Mouse (Mus musculus) cerebellum, adult 2 months (tissue): ENCODE results near the gene Smc5. TPM values are rescaled to one million over a fixed set of nuclear protein-coding genes. Genes with fewer than 3 reads are reported as not detected.

Experiments
- DNase-seq, 2 experiments: peaks; one replicate each; pipeline ENCODE4 v3.0.0; 2021
- H3K27ac ChIP-seq: fragments of 200-500 bp; 2 replicates; pipeline ENCODE4 v1.5.1; 2012; ENCODE audit warnings: low read length, control low read depth, inconsistent platforms; ENCODE audit not compliant: insufficient read depth
- H3K27me3 ChIP-seq: fragments of 200-500 bp; 2 replicates; pipeline ENCODE4 v1.6.1; 2012; ENCODE audit warnings: inconsistent platforms, mild to moderate bottlenecking, low read length, moderate library complexity; ENCODE audit not compliant: control insufficient read depth, insufficient read depth
- H3K4me1 ChIP-seq: fragments of 200-500 bp; 2 replicates; pipeline ENCODE4 v1.6.1; 2011; ENCODE audit warnings: low read length; ENCODE audit not compliant: control insufficient read depth, insufficient read depth
- H3K4me3 ChIP-seq: fragments of 200-500 bp; replicated peaks from 2 replicates; pipeline ENCODE3; 2011; ENCODE audit warnings: mild to moderate bottlenecking, low read depth, low read length, control low read depth; ENCODE audit not compliant: insufficient read depth
- CTCF ChIP-seq: fragments of 200-500 bp; IDR thresholded peaks from 2 replicates; pipeline ENCODE4 v1.5.1; 2011; ENCODE audit warnings: low read depth, mild to moderate bottlenecking, control low read depth, low read length, moderate library complexity, borderline replicate concordance; ENCODE audit not compliant: insufficient read depth
- POLR2A ChIP-seq: fragments of 200-500 bp; IDR thresholded peaks from 2 replicates; pipeline ENCODE4 v1.6.1; 2011; ENCODE audit warnings: low read length, control low read depth, borderline replicate concordance; ENCODE audit not compliant: insufficient read depth
- WGBS: fragments of 180-500 bp; shearing (Covaris S2); methylation state at CpG from one replicate; pipeline ENCODE4 v1.1.7; 2018; 5-methylcytosine and 5-hydroxymethylcytosine counted together
- polyA plus RNA-seq: library from polyadenylated mRNA; depleted of rRNA; stranded (reverse); fragments of >200 nt; gene quantifications from 2 replicates; pipeline ENCODE4 v1.2.3, GENCODE M21; 2012; rRNA removed

Gene Smc5
- polyA plus RNA-seq = 29.7 and 32.7 TPM in 2 replicates

GRCm38 (mm10) chr19:23273355-23274053 is at the start of gene Smc5:
TSS of gene Smc5 (minus strand) at chr19:23273897.
- Histone ChIP-seq H3K27ac (no peak within 1 kb of the TSS; the same call in 1 of the 2 replicates), H3K4me3 (peak within 1 kb of the TSS; percentile 81), H3K27me3 (no peaks in the 10 kb centered on the region), H3K4me1 (no peaks in the 10 kb centered on the region)
- peak; percentile 89 to 92 for DNase-seq
- WGBS = under 1% methylated on average over 69 of the region's 69 CpGs
- TF ChIP-seq CTCF (no peak), POLR2A (peak; percentile 53; the same call in 1 of the 2 replicates)

GRCm38 (mm10) chr19:23323107-23323506 is 49.4 kb upstream of the Smc5 start:
- Histone ChIP-seq H3K4me1 (no peaks in the 10 kb centered on the region), H3K27me3 (no peaks in the 10 kb centered on the region), H3K4me3 (no peak overlapping the region), H3K27ac (no peak overlapping the region)
- WGBS = 89% methylated on average over 3 of the region's 3 CpGs
- no peak for DNase-seq
- TF ChIP-seq POLR2A (no peak), CTCF (no peak)

DNA sequence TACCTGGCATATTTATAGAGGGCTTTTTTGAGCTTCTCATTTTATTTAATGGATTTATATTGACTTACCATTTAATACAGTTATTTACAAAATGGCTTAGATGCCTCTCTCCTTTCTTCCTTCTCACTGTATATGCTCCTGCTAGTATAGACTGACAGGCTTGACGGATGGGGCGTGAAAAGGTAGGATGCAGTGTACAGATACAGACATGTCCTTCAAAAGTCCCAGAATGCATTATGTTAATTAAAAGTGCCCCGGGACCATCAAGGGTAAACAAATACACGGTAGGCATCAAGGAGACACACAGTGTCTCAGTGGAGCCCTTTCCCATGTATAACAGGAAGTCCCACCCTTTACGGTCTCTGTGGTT is 44.3 kb upstream of the Smc5 start:
- DNase-seq = no peak
- no peaks in the 10 kb centered on the region for H3K27me3 ChIP-seq
- H3K27ac ChIP-seq = no peak overlapping the region
- H3K4me3 ChIP-seq = no peak overlapping the region
- no peaks in the 10 kb centered on the region for H3K4me1 ChIP-seq
- no peak for TF ChIP-seq CTCF
- no peak for TF ChIP-seq POLR2A
- 88% methylated on average over 5 of the region's 5 CpGs for WGBS

- no peaks in the 10 kb centered on the region for H3K4me1 ChIP-seq
- TF ChIP-seq CTCF (no peak), POLR2A (no peak)
- no peak overlapping the region for H3K4me3 ChIP-seq
- no peaks in the 10 kb centered on the region for H3K27me3 ChIP-seq
- peak in 1 of 2 experiments; percentile 45 for DNase-seq
- 45% methylated on average over 5 of the region's 5 CpGs for WGBS
- H3K27ac ChIP-seq = no peak overlapping the region
Observed at GRCm38 (mm10) chr19:23317295-23317988, 43.7 kb upstream of the Smc5 start.

DNA sequence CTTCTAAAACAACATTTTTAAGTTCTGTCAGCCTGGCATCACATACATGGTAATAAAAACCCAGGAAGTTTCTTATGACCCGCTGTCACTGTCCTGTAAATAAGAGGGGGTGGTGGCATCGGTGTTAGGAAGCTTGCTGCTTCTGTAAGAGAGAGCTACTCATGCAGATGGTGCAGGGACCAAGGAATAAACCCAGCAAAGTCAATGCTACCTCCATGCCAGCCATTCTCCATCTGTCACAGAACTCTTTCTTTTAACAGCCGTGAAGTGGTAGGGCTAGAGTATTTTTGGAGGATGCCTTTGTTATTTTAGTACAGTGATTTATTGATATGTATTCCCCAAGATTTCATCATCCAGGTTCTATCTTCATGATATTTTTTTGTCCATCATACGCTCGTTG is 43.2 kb upstream of the Smc5 start:
- Histone ChIP-seq H3K4me3 (no peak overlapping the region), H3K27me3 (no peaks in the 10 kb centered on the region), H3K27ac (no peak overlapping the region), H3K4me1 (no peaks in the 10 kb centered on the region)
- TF ChIP-seq CTCF (no peak), POLR2A (no peak)
- DNase-seq = no peak
- 47% methylated on average over 5 of the region's 5 CpGs for WGBS

DNA sequence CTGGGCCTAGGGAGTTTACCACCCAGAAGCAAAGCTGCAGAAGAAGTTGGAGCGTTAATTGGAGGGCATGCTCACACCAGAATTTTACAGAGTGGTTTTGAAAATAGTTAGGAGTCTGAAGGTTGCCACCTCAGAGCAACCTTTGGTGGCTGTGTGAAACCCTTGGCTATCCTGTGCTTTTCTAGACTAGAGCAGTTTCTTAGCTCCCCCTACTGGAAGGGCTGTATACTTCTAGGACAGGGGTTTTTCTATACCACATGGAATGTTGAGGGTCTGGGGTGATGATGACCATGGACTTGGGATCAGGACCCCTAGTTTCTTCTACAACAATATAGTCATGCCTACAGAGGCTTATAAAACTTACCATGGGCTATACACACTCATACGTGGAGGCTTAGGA is 36.3 kb upstream of the Smc5 start:
- WGBS = 97% methylated on average over 2 of the region's 2 CpGs
- no peak for TF ChIP-seq CTCF
- TF ChIP-seq POLR2A = no peak

GRCm38 (mm10) chr19:23306671-23307070 is 33.0 kb upstream of the Smc5 start:
- WGBS = 24% methylated on average over 7 of the region's 7 CpGs
- Histone ChIP-seq H3K4me1 (no peaks in the 10 kb centered on the region; the same call in 1 of the 2 replicates), H3K27ac (no peak overlapping the region), H3K4me3 (no peak overlapping the region), H3K27me3 (no peaks in the 10 kb centered on the region)
- peak; percentile 68 to 83 for DNase-seq
- TF ChIP-seq POLR2A (no peak), CTCF (no peak)

More for the DNA sequence above, 36.3 kb upstream of the Smc5 start:
- no peak for DNase-seq
- Histone ChIP-seq H3K4me3 (no peak overlapping the region), H3K27ac (no peak overlapping the region), H3K4me1 (no peaks in the 10 kb centered on the region; the same call in 1 of the 2 replicates), H3K27me3 (no peaks in the 10 kb centered on the region)

- Histone ChIP-seq H3K4me1 (no peaks in the 10 kb centered on the region), H3K4me3 (no peak overlapping the region), H3K27me3 (no peaks in the 10 kb centered on the region), H3K27ac (no peak overlapping the region)
- 95% methylated on average over 3 of the region's 3 CpGs for WGBS
- no peak for DNase-seq
- TF ChIP-seq CTCF = no peak
- TF ChIP-seq POLR2A = no peak
Observed at GRCm38 (mm10) chr19:23299987-23300386, 26.3 kb upstream of the Smc5 start.

- DNase-seq = no peak
- Histone ChIP-seq H3K27me3 (no peaks in the 10 kb centered on the region), H3K4me3 (no peak overlapping the region), H3K4me1 (no peaks in the 10 kb centered on the region), H3K27ac (no peak overlapping the region)
- WGBS = 73% methylated on average over 1 of the region's 1 CpGs
- TF ChIP-seq POLR2A = no peak
- TF ChIP-seq CTCF = peak; percentile 20; the same call in 1 of the 2 replicates
Observed at GRCm38 (mm10) chr19:23298917-23299316, 25.2 kb upstream of the Smc5 start.
